Comparison of ENCODE assay signal across 9 mouse cellular contexts in genomic region chr11:116237742-116238395, GRCm38 (mm10). TPM values are rescaled to one million over a fixed set of nuclear protein-coding genes. Genes with fewer than 3 reads are reported as not detected.
DNase-seq lines count a peak whose midpoint lies in the region; ATAC-seq and TF ChIP-seq lines count a peak whose summit lies in the region.
"Had no signal": no experiment of that assay in that cellular context is flagged by ENCODE, and none has a peak within 500 bp of the region (broad histone marks: within the 10 kb centered on the region; RNA-seq: fewer than 3 reads in every experiment).

TSS of gene Evpl (minus strand) at chr11:116238077.

- no peak within 1 kb of the TSS for H3K27ac ChIP-seq in forebrain, embryonic 11.5 days (ENCODE audit: low read depth, low read length)
- H3K27ac ChIP-seq in forebrain, postnatal 0 days (ENCODE audit: low read depth, low read length), result no peak within 1 kb of the TSS
- peak within 1 kb of the TSS; percentile 60 for H3K27ac ChIP-seq in intestine, embryonic 15.5 days
- no peak within 1 kb of the TSS for H3K27ac ChIP-seq in liver, embryonic 14.5 days
- H3K27ac ChIP-seq: macrophage had no signal

- H3K4me3 ChIP-seq in forebrain, embryonic 11.5 days (ENCODE audit: low read depth, low read length), result no peak within 1 kb of the TSS
- H3K4me3 ChIP-seq in forebrain, postnatal 0 days (ENCODE audit: low read depth, low read length), result no peak within 1 kb of the TSS; the same call in 1 of the 2 replicates
- H3K4me3 ChIP-seq in erythroblast, embryonic 14.5 days (replicated peaks), result peak within 1 kb of the TSS; percentile 14
- H3K4me3 ChIP-seq in intestine, embryonic 15.5 days (replicated peaks), result peak within 1 kb of the TSS; percentile 31
- H3K4me3 ChIP-seq in liver, embryonic 14.5 days (ENCODE audit: insufficient read depth in 1 of 2, low read depth in 2 of 2, low read length in 2 of 2), result no peak within 1 kb of the TSS

- TF ChIP-seq EP300 in liver, embryonic 14.5 days (IDR thresholded peaks at IDR 0.05; ENCODE audit: low read depth), result no peak

- no peak for DNase-seq in forebrain, embryonic 11.5 days (ENCODE audit: low spot score)
- DNase-seq in forebrain, postnatal 0 days, result no peak
- DNase-seq in liver, embryonic 14.5 days (ENCODE audit: low read depth in 3 of 3, low spot score in 3 of 3), result no peak
- peak; percentile 38 for DNase-seq in splenic B cell, adult 2 months (ENCODE audit: low read depth, low spot score)
- DNase-seq in retina, postnatal 1 day, result no peak
- DNase-seq in layer of hippocampus, adult 11-12 months (ENCODE audit: low spot score), result no peak

- H3K4me2 ChIP-seq in forebrain, embryonic 11.5 days (ENCODE audit: low read depth, low read length, severe bottlenecking), result 0 out of 2 replicates have a peak within 1 kb of the TSS, but pooled peaks have one; percentile 15
- H3K4me2 ChIP-seq in forebrain, postnatal 0 days (ENCODE audit: low read depth), result no peak within 1 kb of the TSS; the same call in 1 of the 2 replicates
- peak within 1 kb of the TSS; percentile 66 for H3K4me2 ChIP-seq in intestine, embryonic 15.5 days (replicated peaks)
- peak within 1 kb of the TSS; percentile 31 for H3K4me2 ChIP-seq in liver, embryonic 14.5 days (ENCODE audit: low read depth)

- H3K4me1 ChIP-seq in forebrain, embryonic 11.5 days (replicated peaks; ENCODE audit: control insufficient read depth, insufficient read depth, low read length), result peaks cover 3% of the 10 kb centered on the region; the same call in 1 of the 2 replicates
- no peaks in the 10 kb centered on the region for H3K4me1 ChIP-seq in forebrain, postnatal 0 days (ENCODE audit: insufficient read depth)
- H3K4me1 ChIP-seq in erythroblast, embryonic 14.5 days (ENCODE audit: control insufficient read depth), result peaks cover 10% of the 10 kb centered on the region
- H3K4me1 ChIP-seq in intestine, embryonic 15.5 days (replicated peaks), result peaks cover 33% of the 10 kb centered on the region
- no peaks in the 10 kb centered on the region for H3K4me1 ChIP-seq in liver, embryonic 14.5 days (replicated peaks; ENCODE audit: control insufficient read depth in 2 of 2, insufficient read depth in 2 of 2, low read length in 1 of 2)

- TF ChIP-seq CTCF in forebrain, postnatal 0 days (IDR thresholded peaks at IDR 0.05; ENCODE audit: low read depth), result no peak
- no peak for TF ChIP-seq CTCF in liver, embryonic 14.5 days (IDR thresholded peaks at IDR 0.05; ENCODE audit: low read depth)

- no peak within 1 kb of the TSS for H3K9ac ChIP-seq in forebrain, embryonic 11.5 days (ENCODE audit: low read length)
- H3K9ac ChIP-seq in forebrain, postnatal 0 days, result no peak within 1 kb of the TSS
- H3K9ac ChIP-seq in intestine, embryonic 15.5 days, result peak within 1 kb of the TSS; percentile 46
- H3K9ac ChIP-seq in liver, embryonic 14.5 days (replicated peaks), result no peak within 1 kb of the TSS

- H3K27me3 ChIP-seq in forebrain, embryonic 11.5 days (ENCODE audit: control insufficient read depth, insufficient read depth, low read length), result peaks cover 7% of the 10 kb centered on the region
- H3K27me3 ChIP-seq in forebrain, postnatal 0 days (ENCODE audit: insufficient read depth, low read length), result 0 out of 2 replicates have a peak, but pooled peaks cover 3% of the 10 kb centered on the region
- H3K27me3 ChIP-seq in erythroblast, embryonic 14.5 days (ENCODE audit: control insufficient read depth), result peaks cover 33% of the 10 kb centered on the region
- 0 out of 2 replicates have a peak, but pooled peaks cover 6% of the 10 kb centered on the region for H3K27me3 ChIP-seq in intestine, embryonic 15.5 days (replicated peaks)
- H3K27me3 ChIP-seq in liver, embryonic 14.5 days (ENCODE audit: control insufficient read depth, insufficient read depth, low read length), result peaks cover 10% of the 10 kb centered on the region; the same call in 1 of the 2 replicates
- no peaks in the 10 kb centered on the region for H3K27me3 ChIP-seq in splenic B cell, adult 2 months (ENCODE audit: control insufficient read depth, insufficient read depth, low read length, poor library complexity, severe bottlenecking)

- no peaks in the 10 kb centered on the region for H3K9me3 ChIP-seq in forebrain, embryonic 11.5 days (ENCODE audit: control insufficient read depth, low read length)
- H3K9me3 ChIP-seq in forebrain, postnatal 0 days (ENCODE audit: low read length), result no peaks in the 10 kb centered on the region
- no peaks in the 10 kb centered on the region for H3K9me3 ChIP-seq in erythroblast, embryonic 14.5 days (ENCODE audit: control insufficient read depth, low read length)
- H3K9me3 ChIP-seq in intestine, embryonic 15.5 days, result no peaks in the 10 kb centered on the region
- H3K9me3 ChIP-seq in liver, embryonic 14.5 days (ENCODE audit: control insufficient read depth, low read length), result no peaks in the 10 kb centered on the region

- WGBS in forebrain, embryonic 11.5 days, result 12% methylated on average over 28 of the region's 31 CpGs
- 18% methylated on average over 31 of the region's 31 CpGs for WGBS in forebrain, postnatal 0 days
- 10% methylated on average over 31 of the region's 31 CpGs for whole genome bisulfite sequencing in intestine, embryonic 15.5 days
- WGBS in liver, embryonic 14.5 days (ENCODE audit: insufficient replicate concordance), result 13% methylated on average over 31 of the region's 31 CpGs

- no peaks in the 10 kb centered on the region for H3K36me3 ChIP-seq in forebrain, embryonic 11.5 days (ENCODE audit: control insufficient read depth, insufficient read depth, low read length)
- H3K36me3 ChIP-seq in forebrain, postnatal 0 days (ENCODE audit: insufficient read depth), result 0 out of 2 replicates have a peak, but pooled peaks cover 1% of the 10 kb centered on the region
- H3K36me3 ChIP-seq in erythroblast, embryonic 14.5 days (ENCODE audit: control insufficient read depth), result no peaks in the 10 kb centered on the region; the same call in 1 of the 2 replicates
- no peaks in the 10 kb centered on the region for H3K36me3 ChIP-seq in intestine, embryonic 15.5 days
- no peaks in the 10 kb centered on the region for H3K36me3 ChIP-seq in liver, embryonic 14.5 days (replicated peaks; ENCODE audit: control insufficient read depth, insufficient read depth, low read depth)
- no peaks in the 10 kb centered on the region for H3K36me3 ChIP-seq in splenic B cell, adult 2 months (ENCODE audit: control insufficient read depth, insufficient read depth, low read length, poor library complexity, severe bottlenecking)

- no peak for ATAC-seq in forebrain, embryonic 11.5 days (replicated peaks; ENCODE audit: low FRiP score)
- ATAC-seq in forebrain, postnatal 0 days, result no peak
- peak; percentile 95 for ATAC-seq in intestine, embryonic 15.5 days
- peak; percentile 47 for ATAC-seq in liver, embryonic 14.5 days (ENCODE audit: insufficient read depth)

RNA-seq across cellular contexts. Expression of gene Evpl, which starts in this region (rescaled TPM):
- 0.61 and 0.80 TPM in 2 replicates for polyA plus RNA-seq in forebrain, embryonic 11.5 days (2014; fragmentation: Nextera tagmentation; extraction: Ambion mirVana)
- 1.5 and 2.3 TPM in 2 replicates for total RNA-seq in forebrain, postnatal 0 days (2014; rRNA removed)
- polyA plus RNA-seq in forebrain, postnatal 0 days (2015; fragmentation: Nextera tagmentation; extraction: Ambion mirVana), result 0.49 and 1.1 TPM in 2 replicates
- 0.01 TPM in 2 replicates for polyA plus RNA-seq in erythroblast, embryonic 14.5 days (2012)
- polyA plus RNA-seq in intestine, embryonic 15.5 days (2015; fragmentation: Nextera tagmentation; extraction: Ambion mirVana), result 3.3 and 3.4 TPM in 2 replicates
- 0.03 and 0.09 TPM in 2 replicates for polyA plus RNA-seq in liver, embryonic 14.5 days (2012; rRNA removed)
- polyA plus RNA-seq in liver, embryonic 14.5 days (2014; fragmentation: Nextera tagmentation; extraction: Ambion mirVana), result 0.04 and 0.13 TPM in 2 replicates
- polyA plus RNA-seq: macrophage had no signal

Comparison
In these comparisons a context has a peak if more than half of its experiments do, and no peak if none do; other contexts are left out.
1. Peak in ATAC-seq and H3K4me2 ChIP-seq in liver, embryonic 14.5 days; RNA of the gene not detected or under 1 TPM.
2. H3K4me3 ChIP-seq: peak in erythroblast, embryonic 14.5 days (single experiment) and intestine, embryonic 15.5 days (single experiment); none in forebrain, embryonic 11.5 days (single experiment), forebrain, postnatal 0 days (single experiment) and liver, embryonic 14.5 days (0 of 2).